Mouse (Mus musculus): ENCODE results near the gene Lrrc17. TPM values are rescaled to one million over a fixed set of nuclear protein-coding genes. Genes with fewer than 3 reads are reported as not detected.

Lrrc17 gene
- polyA plus RNA-seq, 1 experiment = 0.99 TPM

DNA sequence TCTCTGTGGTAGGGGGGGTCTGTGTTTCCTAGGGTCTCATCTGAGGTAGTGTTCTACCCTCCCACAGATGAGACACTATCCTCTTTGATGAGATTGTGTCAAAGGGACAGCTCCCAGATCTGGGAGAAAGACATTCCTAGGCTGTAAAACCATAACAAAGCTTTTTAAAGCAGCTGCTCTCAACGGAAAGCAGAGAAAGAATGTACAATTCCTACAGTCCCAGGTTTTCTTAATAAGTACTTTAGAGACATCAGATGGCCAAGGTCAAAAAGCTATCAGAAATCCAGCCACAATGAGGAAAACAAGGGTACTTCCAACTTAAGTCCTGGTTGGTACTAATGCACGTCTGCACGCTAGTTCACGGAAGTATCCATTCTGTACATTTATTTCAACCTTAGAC, 1.1 kb upstream of the Lrrc17 start:
- Histone ChIP-seq H3K4me1 (ENCODE audit: control insufficient read depth, insufficient read depth, low read length) (no peaks in the 10 kb centered on the region), H3K36me3 (ENCODE audit: control insufficient read depth, insufficient read depth, low read length) (no peaks in the 10 kb centered on the region), H3K27ac (ENCODE audit: control insufficient read depth, insufficient read depth, low read depth, low read length) (no peak overlapping the region), H3K27me3 (ENCODE audit: control insufficient read depth, insufficient read depth, low read length) (no peaks in the 10 kb centered on the region), H3K4me3 (ENCODE audit: control insufficient read depth, low read depth, low read length) (no peak overlapping the region)
- TF ChIP-seq POLR2A (IDR thresholded peaks at IDR 0.05; ENCODE audit: control insufficient read depth, low read depth, low read length) (no peak), CTCF (IDR thresholded peaks at IDR 0.05; ENCODE audit: control insufficient read depth, insufficient read depth, insufficient replicate concordance, low read depth, low read length) (no peak)

DNA sequence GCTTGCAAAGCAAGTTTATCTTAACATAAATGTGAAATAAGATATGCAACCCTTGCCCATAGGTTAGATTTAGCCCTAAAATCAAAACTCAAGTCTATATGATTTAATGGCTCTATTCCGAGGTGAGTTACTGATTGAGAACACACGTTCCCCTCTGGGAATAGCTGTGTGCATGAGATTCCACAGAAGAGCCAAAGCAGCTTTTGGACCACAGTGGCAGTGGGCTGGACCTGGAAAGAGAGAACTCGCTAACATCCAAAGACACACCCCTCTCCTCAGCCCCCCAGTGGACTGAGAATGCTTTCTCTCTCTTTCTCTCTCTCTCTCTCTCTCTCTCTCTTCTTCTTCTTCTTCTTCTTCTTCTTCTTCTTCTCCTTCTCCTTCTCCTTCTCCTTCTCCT, 1.5 kb downstream of the Lrrc17 start:
- Histone ChIP-seq H3K36me3 (ENCODE audit: control insufficient read depth, insufficient read depth, low read length) (no peaks in the 10 kb centered on the region), H3K4me3 (ENCODE audit: control insufficient read depth, low read depth, low read length) (no peak overlapping the region), H3K27me3 (ENCODE audit: control insufficient read depth, insufficient read depth, low read length) (no peaks in the 10 kb centered on the region), H3K4me1 (ENCODE audit: control insufficient read depth, insufficient read depth, low read length) (no peaks in the 10 kb centered on the region), H3K27ac (ENCODE audit: control insufficient read depth, insufficient read depth, low read depth, low read length) (no peak overlapping the region)
- TF ChIP-seq POLR2A (IDR thresholded peaks at IDR 0.05; ENCODE audit: control insufficient read depth, low read depth, low read length) = no peak
- TF ChIP-seq CTCF (IDR thresholded peaks at IDR 0.05; ENCODE audit: control insufficient read depth, insufficient read depth, insufficient replicate concordance, low read depth, low read length) = no peak

DNA sequence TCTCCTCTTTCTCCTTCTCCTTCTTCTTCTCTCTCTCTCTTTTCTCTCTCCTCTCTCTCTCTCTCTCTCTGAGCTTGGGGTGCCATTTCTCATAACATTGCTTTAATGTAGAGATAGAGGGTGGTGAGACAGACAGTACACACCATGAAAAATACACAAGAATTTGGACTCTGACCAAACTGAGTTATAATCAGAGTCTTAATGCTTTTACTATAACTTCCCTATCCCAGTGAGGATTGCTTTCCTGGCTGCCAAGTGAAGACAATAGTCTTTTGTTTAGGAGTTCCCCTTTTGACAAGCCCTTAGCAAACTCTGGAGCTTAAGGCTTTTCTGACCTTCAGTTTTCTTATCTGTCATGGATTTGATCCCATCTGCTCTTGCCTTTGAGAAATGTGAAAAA, 1.9 kb downstream of the Lrrc17 start:
- Histone ChIP-seq H3K4me3 (ENCODE audit: control insufficient read depth, low read depth, low read length) (no peak overlapping the region), H3K27ac (ENCODE audit: control insufficient read depth, insufficient read depth, low read depth, low read length) (no peak overlapping the region), H3K36me3 (ENCODE audit: control insufficient read depth, insufficient read depth, low read length) (no peaks in the 10 kb centered on the region), H3K27me3 (ENCODE audit: control insufficient read depth, insufficient read depth, low read length) (no peaks in the 10 kb centered on the region), H3K4me1 (ENCODE audit: control insufficient read depth, insufficient read depth, low read length) (no peaks in the 10 kb centered on the region)
- TF ChIP-seq POLR2A (IDR thresholded peaks at IDR 0.05; ENCODE audit: control insufficient read depth, low read depth, low read length) = no peak
- no peak for TF ChIP-seq CTCF (IDR thresholded peaks at IDR 0.05; ENCODE audit: control insufficient read depth, insufficient read depth, insufficient replicate concordance, low read depth, low read length)

DNA sequence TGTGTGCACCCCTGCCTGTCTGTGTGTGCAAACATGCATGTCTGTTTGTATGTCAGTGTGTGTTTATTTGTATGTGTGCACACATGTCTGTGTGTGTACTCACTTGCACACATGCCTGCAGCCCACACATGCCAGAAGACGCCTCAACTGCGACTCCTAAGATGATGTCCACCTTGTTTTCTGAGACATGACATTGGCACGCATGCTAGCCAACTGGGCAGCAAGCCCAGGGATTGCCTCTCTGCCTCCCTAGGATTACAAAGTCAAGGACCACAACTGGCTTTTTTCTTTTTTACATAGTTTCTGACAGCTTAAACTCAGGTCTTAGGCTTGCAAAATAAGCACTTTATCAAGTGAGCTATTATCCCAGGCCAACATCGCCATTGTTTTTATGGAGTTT, 2.4 kb downstream of the Lrrc17 start:
- no peaks in the 10 kb centered on the region for H3K27me3 ChIP-seq (ENCODE audit: control insufficient read depth, insufficient read depth, low read length)
- H3K4me3 ChIP-seq (ENCODE audit: control insufficient read depth, low read depth, low read length) = no peak overlapping the region
- no peaks in the 10 kb centered on the region for H3K36me3 ChIP-seq (ENCODE audit: control insufficient read depth, insufficient read depth, low read length)
- H3K27ac ChIP-seq (ENCODE audit: control insufficient read depth, insufficient read depth, low read depth, low read length) = no peak overlapping the region
- H3K4me1 ChIP-seq (ENCODE audit: control insufficient read depth, insufficient read depth, low read length) = no peaks in the 10 kb centered on the region
- TF ChIP-seq POLR2A (IDR thresholded peaks at IDR 0.05; ENCODE audit: control insufficient read depth, low read depth, low read length) = no peak
- no peak for TF ChIP-seq CTCF (IDR thresholded peaks at IDR 0.05; ENCODE audit: control insufficient read depth, insufficient read depth, insufficient replicate concordance, low read depth, low read length)

DNA sequence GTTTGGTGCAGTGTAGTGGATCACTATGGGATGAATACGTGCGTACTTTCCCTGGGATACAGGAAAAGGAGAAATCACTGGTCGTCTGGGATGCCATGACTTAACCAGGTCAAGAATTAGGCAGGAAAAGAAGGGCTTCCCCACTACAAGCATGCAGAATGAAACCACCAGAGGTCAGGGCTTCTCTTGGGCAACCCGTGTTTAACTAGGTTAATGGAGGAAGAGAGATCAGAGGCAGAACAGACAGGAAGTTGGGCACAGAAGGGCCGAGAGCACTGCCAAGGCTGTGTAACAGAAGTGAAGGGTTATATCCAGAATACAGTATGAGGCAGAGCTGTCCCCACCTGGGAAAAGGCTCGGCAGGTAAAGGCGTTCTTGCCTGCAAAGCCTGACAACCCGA, 3.6 kb downstream of the Lrrc17 start:
- no peak overlapping the region for H3K27ac ChIP-seq (ENCODE audit: control insufficient read depth, insufficient read depth, low read depth, low read length)
- no peak for TF ChIP-seq POLR2A (IDR thresholded peaks at IDR 0.05; ENCODE audit: control insufficient read depth, low read depth, low read length)
- no peak for TF ChIP-seq CTCF (IDR thresholded peaks at IDR 0.05; ENCODE audit: control insufficient read depth, insufficient read depth, insufficient replicate concordance, low read depth, low read length)
- H3K36me3 ChIP-seq (ENCODE audit: control insufficient read depth, insufficient read depth, low read length) = no peaks in the 10 kb centered on the region
- H3K4me1 ChIP-seq (ENCODE audit: control insufficient read depth, insufficient read depth, low read length) = no peaks in the 10 kb centered on the region
- H3K4me3 ChIP-seq (ENCODE audit: control insufficient read depth, low read depth, low read length) = no peak overlapping the region
- H3K27me3 ChIP-seq (ENCODE audit: control insufficient read depth, insufficient read depth, low read length) = no peaks in the 10 kb centered on the region

DNA sequence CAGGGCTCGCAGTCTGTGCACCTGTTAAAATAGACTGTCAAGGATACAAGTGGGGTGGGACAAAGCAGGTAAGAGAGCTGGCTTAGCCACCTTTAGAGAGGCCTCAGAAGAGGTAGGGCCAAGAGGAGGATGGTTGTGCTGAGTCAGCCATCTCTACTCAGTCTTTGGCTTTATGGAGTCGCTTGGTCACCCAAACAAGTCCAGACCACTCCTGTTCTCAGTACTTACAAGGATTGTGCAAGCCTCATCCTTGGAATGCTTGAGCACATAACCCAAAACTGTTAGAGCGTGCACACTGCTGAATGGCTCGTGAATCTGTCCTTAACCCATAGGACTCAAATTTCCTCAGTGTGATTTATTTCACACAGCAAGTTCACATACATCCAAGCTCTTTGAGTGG, 10.3 kb downstream of the Lrrc17 start:
- H3K4me1 ChIP-seq (ENCODE audit: control insufficient read depth, insufficient read depth, low read length) = no peaks in the 10 kb centered on the region
- no peak for TF ChIP-seq CTCF (IDR thresholded peaks at IDR 0.05; ENCODE audit: control insufficient read depth, insufficient read depth, insufficient replicate concordance, low read depth, low read length)
- no peaks in the 10 kb centered on the region for H3K27me3 ChIP-seq (ENCODE audit: control insufficient read depth, insufficient read depth, low read length)
- no peak overlapping the region for H3K27ac ChIP-seq (ENCODE audit: control insufficient read depth, insufficient read depth, low read depth, low read length)
- H3K36me3 ChIP-seq (ENCODE audit: control insufficient read depth, insufficient read depth, low read length) = no peaks in the 10 kb centered on the region
- no peak overlapping the region for H3K4me3 ChIP-seq (ENCODE audit: control insufficient read depth, low read depth, low read length)

DNA sequence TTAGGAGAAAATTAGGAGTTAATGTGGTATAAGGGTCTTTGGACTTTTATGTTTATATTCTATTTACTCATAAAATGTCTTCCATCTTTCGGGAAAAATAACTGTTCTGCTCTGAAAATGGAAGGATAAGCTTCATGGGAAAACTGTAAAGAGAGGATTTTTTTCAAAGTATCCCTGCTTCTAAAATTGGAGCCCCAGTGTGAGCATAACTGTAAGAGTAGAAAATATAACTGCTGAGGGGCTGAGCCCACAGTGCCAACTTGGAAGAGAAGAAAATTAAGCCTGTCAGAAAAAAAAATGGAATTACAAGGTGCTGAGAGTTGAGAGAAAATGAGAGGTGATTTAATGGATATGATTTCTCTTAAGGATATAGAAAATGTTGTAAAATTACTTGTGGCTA, 11.4 kb downstream of the Lrrc17 start:
- H3K27ac ChIP-seq (ENCODE audit: control insufficient read depth, insufficient read depth, low read depth, low read length) = no peak overlapping the region
- TF ChIP-seq CTCF (IDR thresholded peaks at IDR 0.05; ENCODE audit: control insufficient read depth, insufficient read depth, insufficient replicate concordance, low read depth, low read length) (no peak), POLR2A (IDR thresholded peaks at IDR 0.05; ENCODE audit: control insufficient read depth, low read depth, low read length) (no peak)
- H3K4me3 ChIP-seq (ENCODE audit: control insufficient read depth, low read depth, low read length) = no peak overlapping the region
- no peaks in the 10 kb centered on the region for H3K36me3 ChIP-seq (ENCODE audit: control insufficient read depth, insufficient read depth, low read length)
- no peaks in the 10 kb centered on the region for H3K4me1 ChIP-seq (ENCODE audit: control insufficient read depth, insufficient read depth, low read length)
- no peaks in the 10 kb centered on the region for H3K27me3 ChIP-seq (ENCODE audit: control insufficient read depth, insufficient read depth, low read length)

DNA sequence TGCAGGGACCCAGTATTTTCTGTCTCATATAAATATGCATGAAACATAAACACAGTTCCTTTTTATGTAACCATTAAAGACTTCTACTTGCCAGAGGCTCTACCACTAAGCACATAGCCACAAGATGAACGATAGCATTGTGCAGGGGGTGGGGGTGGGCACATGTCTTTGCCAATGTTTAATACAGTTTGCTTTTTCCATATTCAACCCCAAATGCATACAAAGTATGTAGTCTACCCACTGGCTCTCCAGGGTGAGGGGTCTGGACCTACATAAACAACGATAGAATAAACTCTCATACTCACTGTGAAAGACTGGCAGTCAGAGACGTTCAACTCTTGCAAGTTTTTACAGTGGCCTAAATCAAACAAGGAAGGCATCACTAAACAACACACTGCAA, 13.1 kb downstream of the Lrrc17 start:
- Histone ChIP-seq H3K27me3 (ENCODE audit: control insufficient read depth, insufficient read depth, low read length) (no peaks in the 10 kb centered on the region), H3K36me3 (ENCODE audit: control insufficient read depth, insufficient read depth, low read length) (no peaks in the 10 kb centered on the region), H3K27ac (ENCODE audit: control insufficient read depth, insufficient read depth, low read depth, low read length) (no peak overlapping the region), H3K4me3 (ENCODE audit: control insufficient read depth, low read depth, low read length) (no peak overlapping the region), H3K4me1 (ENCODE audit: control insufficient read depth, insufficient read depth, low read length) (no peaks in the 10 kb centered on the region)
- TF ChIP-seq CTCF (IDR thresholded peaks at IDR 0.05; ENCODE audit: control insufficient read depth, insufficient read depth, insufficient replicate concordance, low read depth, low read length) (no peak), POLR2A (IDR thresholded peaks at IDR 0.05; ENCODE audit: control insufficient read depth, low read depth, low read length) (no peak)
